Mouse (Mus musculus) v-Abl transformed pro-B cells (cell line): ENCODE data around the gene Ifnar2.
"Not testable (repeated sequence)": the region's sequence is repeated elsewhere in the genome, so short reads cannot be mapped to it uniquely, and the experiment has no call there.

Source experiments
- in situ Hi-C, 2 experiments: fragments of 400-800 bp; cut with MboI; formaldehyde crosslinking; loops; one replicate each; pipeline ENCODE4 v1.15.1; 2025; ENCODE audit not compliant: unreplicated experiment in 2 of 2

The Ifnar2 gene

DNA sequence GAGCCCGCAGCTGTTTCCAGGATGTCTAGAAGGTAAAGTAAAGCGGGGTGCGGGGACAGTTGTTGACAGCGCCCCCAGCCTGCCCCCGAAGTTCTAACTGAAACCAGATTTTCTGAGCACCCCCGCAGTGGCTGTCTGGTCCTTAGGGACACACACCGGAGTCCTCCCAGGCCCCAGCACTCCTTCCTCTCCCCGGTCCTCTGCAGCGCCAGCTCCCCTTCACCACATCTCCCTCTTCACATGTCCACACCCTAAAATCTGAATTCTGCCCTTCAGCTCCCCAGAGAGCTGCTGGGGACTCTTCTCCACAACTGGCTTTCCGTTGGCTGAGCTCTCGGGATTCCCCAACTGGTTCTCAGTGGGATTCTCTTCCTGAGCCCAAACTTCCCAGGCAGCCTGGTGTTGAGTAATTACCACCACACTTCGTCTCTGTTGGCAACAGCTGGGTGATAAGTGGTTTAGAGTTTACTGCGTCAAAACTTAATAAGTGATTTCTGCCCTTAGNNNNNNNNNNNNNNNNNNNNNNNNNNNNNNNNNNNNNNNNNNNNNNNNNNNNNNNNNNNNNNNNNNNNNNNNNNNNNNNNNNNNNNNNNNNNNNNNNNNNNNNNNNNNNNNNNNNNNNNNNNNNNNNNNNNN, 34.1 kb downstream of the Ifnar2 start:
- in situ Hi-C loops = loop anchor here in 1 of 2 experiments (5.0 kb wide), 1 partner anchor 34 kb away; the partner anchor contains the start of gene Ifnar2

- in situ Hi-C loops = loop anchor here in 1 of 2 experiments (5.0 kb wide), 1 partner anchor 39 kb away; no protein-coding TSS in a partner anchor
Measured at GRCm38 (mm10) chr16:91413102-91413844, 40.7 kb downstream of the Ifnar2 start.

- in situ Hi-C loops = loop anchor here in 1 of 2 experiments (5.0 kb wide), 1 partner anchor 37 kb away; no protein-coding TSS in a partner anchor
Measured at GRCm38 (mm10) chr16:91415391-91416189, 43.0 kb downstream of the Ifnar2 start.

DNA sequence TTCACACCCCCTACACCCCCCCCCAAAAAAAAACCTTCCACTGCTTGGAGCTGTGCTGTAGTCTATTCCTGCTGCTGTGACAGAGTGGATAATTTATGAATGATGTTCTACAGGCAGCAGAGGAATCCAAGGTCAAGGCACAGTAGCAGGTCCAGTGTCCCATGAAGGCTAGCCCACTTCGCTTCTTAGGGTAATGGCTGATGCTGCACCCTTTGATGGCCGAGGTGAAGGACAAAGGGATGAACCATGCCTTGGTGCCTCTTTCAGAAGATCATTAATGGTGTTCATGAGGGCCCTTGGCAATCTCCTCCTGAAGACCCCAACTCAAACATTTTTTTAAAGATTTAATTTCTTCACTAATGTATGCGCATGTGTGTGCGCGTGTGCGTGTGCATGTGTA, 43.8 kb downstream of the Ifnar2 start:
- in situ Hi-C loops = loop anchor here in 1 of 2 experiments (5.0 kb wide), 1 partner anchor 36 kb away; no protein-coding TSS in a partner anchor

GRCm38 (mm10) chr16:91416938-91417337, 44.4 kb downstream of the Ifnar2 start:
- in situ Hi-C loops = loop anchor here in 1 of 2 experiments (5.0 kb wide), 1 partner anchor 35 kb away; no protein-coding TSS in a partner anchor

- in situ Hi-C loops = loop anchor here in 1 of 2 experiments (5.0 kb wide), 1 partner anchor 34 kb away; no protein-coding TSS in a partner anchor
Measured at GRCm38 (mm10) chr16:91418531-91418930, 45.9 kb downstream of the Ifnar2 start.

- in situ Hi-C loops = no loop called here
Measured at GRCm38 (mm10) chr16:91425816-91426215, 53.2 kb downstream of the Ifnar2 start.

- in situ Hi-C loops = no loop called here
Measured at GRCm38 (mm10) chr16:91426586-91426985, 54.0 kb downstream of the Ifnar2 start.

GRCm38 (mm10) chr16:91427461-91427860, 54.9 kb downstream of the Ifnar2 start:
- in situ Hi-C loops = no loop called here

DNA sequence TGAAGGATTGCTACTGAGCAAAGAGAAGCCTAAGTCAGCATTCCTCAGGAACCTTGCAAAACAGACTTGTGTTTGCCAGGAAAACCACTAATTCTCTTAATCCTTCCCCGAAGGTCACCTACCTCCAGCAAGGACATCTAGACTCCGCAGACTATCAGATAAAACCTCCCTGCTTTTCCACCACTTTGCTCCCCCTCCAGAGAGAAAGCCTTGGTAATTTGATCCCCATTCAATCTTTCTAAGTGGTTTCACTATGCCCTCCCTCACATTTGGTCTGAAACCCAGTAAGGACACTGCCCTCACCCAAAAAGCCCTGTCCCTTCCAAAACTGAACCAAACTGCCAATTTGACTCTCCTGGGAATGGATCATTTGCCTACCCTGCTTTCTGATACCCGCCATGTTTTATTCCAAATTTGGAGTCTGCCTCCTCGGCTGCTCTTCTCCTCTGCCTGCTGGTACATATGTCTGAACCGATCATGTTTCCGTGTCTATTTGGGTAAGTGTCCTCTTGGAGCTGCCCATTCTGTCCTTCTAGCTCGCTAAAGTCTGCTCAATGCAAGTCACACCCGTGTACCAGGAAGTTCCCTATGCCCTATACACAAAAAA, 55.8 kb downstream of the Ifnar2 start:
- in situ Hi-C loops = no loop called here

GRCm38 (mm10) chr16:91432720-91433328, 60.2 kb downstream of the Ifnar2 start:
- in situ Hi-C loops = no loop called here

GRCm38 (mm10) chr16:91433329-91433933, 60.8 kb downstream of the Ifnar2 start:
- in situ Hi-C loops = no loop called here

GRCm38 (mm10) chr16:91434119-91434518, 61.5 kb downstream of the Ifnar2 start:
- in situ Hi-C loops = no loop called here

- in situ Hi-C loops = no loop called here
Measured at GRCm38 (mm10) chr16:91438081-91438480, 65.5 kb downstream of the Ifnar2 start.

DNA sequence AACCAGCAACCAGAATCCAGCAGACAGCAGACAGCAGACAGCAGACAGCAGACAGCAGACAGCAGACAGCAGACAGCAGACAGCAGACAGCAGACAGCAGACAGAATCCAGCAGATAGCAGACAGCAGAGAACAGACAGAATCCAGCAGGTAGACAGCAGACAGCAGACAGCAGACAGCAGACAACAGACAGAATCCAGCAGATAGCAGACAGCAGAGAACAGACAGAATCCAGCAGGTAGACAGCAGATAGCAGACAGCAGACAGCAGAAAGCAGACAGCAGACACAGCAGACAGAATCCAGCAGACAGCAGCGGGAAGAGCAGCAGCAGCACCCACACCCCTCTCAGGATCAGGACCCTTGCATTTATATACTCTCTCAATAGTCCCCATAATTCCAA, 66.0 kb downstream of the Ifnar2 start:
- in situ Hi-C loops = not testable (repeated sequence)

GRCm38 (mm10) chr16:91441366-91441765, 68.8 kb downstream of the Ifnar2 start:
- in situ Hi-C loops = no loop called here

- in situ Hi-C loops = no loop called here
Measured at GRCm38 (mm10) chr16:91441811-91442240, 69.2 kb downstream of the Ifnar2 start.

DNA sequence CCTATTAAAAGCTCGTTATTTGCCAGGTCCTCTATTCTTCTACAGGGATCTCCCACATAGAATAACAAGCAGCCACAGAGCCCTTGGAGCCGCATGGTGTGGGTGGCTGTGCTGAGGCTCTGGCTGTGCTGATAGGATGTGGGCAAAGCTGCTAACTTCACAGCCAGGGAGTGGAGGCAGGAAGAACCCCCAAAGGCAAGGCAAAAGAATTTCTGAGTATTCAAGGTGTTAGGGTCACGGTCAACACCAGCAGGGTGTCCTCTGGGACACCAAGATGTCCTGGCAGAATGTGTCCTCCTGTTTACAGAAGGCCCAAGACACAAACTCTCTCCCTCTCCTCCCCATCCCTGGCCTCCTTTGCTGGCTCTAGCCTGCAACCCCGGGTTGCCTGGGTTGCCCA, 69.9 kb downstream of the Ifnar2 start:
- in situ Hi-C loops = no loop called here

DNA sequence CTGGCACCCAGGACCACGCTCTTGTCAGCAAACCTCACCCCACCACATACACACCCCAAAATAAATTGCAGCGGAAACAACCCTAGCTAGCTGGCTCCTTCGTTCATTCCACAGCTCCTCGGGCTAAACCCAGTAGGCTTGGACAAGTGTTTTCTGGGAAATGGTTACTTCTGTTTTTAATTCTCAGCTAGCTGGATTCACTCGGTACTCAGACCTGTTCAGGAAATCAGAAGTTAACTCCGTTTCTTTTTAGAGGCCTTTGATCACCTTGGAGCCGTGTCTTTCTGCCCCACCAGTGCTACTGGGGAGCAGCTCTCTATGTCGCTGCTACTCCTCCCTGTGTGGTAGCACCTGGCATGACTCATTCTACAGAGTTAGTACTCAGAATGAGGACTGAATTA, 70.6 kb downstream of the Ifnar2 start:
- in situ Hi-C loops = no loop called here

DNA sequence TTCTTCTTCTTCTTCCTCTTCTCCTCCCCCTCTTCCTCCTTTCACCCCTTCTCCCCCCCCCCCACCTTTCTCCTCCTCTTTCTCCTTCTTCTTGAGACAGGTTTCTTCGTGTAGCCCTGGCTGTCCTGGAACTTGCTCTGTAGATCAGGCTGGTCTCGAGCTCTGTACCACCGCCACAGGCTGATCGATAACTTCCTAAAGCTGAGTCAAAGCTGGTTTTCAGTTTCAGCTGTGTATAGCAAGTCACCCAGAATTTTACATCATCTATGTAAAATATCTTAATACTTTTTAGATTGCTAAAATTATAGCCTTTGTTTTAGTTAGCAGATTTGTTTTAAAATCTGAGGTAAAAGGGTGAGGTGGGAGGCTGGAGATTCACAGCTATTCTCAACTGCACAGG, 72.3 kb downstream of the Ifnar2 start:
- in situ Hi-C loops = no loop called here
